Mouse (Mus musculus): Measurements from ENCODE around the gene Zc3h12d.
"Not testable (repeated sequence)": the region's sequence is repeated elsewhere in the genome, so short reads cannot be mapped to it uniquely, and the experiment has no call there.

The Zc3h12d gene

GRCm38 (mm10) chr10:7870571-7871315, 38.5 kb downstream of the Zc3h12d start:
- CTCF ChIA-PET, result interaction anchor here (0.6 kb wide), 2 partner anchors 39 to 263 kb away, joined by 5 to 6 read pairs; no protein-coding TSS in a partner anchor

DNA sequence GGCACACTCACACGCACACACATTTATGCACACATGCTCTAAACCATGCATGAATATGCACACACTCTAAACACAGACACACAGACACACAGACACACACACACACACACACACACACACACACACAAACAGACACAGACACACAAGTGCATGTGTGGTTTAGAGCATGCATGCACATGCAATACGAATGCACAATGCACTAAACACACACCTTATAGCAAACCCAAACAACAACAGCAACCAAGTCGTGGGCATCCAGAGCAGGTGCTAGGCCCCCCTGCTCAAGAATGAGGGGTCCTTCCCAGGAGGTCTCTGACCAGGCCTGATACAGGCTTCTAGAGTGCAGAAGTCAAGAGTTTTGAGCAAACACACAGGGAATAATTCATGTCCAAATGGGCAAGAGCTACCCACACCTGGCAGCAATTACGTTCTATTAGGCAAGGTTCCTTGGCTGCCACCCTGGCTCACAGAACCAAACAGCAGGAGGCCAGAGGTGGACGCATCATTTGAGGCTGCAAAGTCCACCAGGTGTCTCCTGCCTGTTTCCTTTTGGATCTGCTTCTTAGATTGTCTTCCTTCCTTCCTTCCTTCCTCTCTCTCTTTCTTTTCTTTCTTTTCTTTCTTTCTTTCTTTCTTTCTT, 39.2 kb downstream of the Zc3h12d start:
- CTCF ChIA-PET, result interaction anchor here (0.6 to 0.7 kb wide), 2 partner anchors 18 to 262 kb away, joined by 6 to 18 read pairs; no protein-coding TSS in a partner anchor

DNA sequence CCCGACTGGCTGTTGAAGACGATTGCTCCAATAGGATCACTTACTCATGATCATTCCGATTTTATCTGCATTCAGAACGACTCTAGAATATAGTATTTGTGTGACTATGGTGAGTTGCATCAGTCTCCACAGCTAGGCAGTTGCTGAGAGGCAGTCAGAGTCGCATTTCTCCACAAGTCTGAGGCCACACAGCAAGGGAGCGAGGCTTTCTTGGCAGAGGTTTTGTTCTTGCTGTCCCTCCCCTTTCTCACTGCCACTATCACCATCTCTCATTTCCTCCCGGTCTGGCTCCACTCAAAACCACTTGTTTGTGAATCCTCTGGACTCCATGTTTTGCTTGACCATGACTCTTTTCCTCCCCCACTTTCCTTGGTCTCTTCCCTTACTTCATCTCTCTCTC, 41.9 kb downstream of the Zc3h12d start:
- CTCF ChIA-PET, result no interaction called here

- CTCF ChIA-PET, result not testable (repeated sequence)
These were observed 48.0 kb downstream of the Zc3h12d start for GRCm38 (mm10) chr10:7880283-7880682.

- CTCF ChIA-PET, result no interaction called here
These were observed 49.7 kb downstream of the Zc3h12d start for GRCm38 (mm10) chr10:7881971-7882370.

- CTCF ChIA-PET, result no interaction called here
These were observed 51.3 kb downstream of the Zc3h12d start for GRCm38 (mm10) chr10:7883524-7883923.

- CTCF ChIA-PET, result no interaction called here
These were observed 56.1 kb downstream of the Zc3h12d start for GRCm38 (mm10) chr10:7888256-7888868.

DNA sequence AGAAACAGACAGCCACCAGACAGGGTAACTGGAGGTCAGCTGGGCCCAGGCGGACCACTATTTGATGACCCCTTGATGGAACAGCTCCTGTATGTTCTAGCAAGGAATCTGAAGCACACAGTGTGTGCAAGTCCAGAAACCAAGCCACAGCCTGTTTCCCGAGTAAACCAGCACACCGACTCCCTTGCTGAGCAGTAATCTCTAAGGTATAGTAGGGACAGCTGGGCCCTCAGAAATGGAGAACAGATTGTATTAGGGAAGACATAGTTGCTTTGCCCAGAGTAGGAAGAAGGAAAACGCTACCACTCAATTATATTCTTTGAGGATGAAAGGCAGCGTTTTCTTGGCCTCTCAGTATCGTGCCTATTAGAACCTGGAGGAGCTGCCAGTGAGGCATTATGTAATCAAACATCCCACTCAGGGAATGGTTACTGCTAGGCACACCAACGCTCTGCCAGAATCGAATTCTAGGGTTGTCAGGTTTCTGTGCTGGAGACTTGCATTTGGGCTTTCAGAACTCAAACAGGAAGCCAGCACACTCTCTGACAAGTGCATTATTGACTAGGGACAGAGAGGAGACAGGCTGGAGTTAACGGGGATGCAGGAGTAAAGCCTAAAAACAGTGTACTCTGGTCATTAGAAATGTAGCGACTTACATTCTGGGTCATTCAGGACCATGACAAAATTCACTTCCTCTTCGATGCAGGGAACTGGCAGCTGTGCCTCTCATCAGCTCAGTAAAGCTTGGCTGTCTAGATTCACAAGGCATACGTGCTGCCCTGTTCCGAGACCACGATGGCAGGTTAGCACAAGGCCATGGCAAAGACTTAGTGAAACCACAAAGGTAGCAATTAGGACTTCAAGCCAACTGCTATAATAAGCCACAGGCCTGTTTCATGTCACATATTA, 68.7 kb downstream of the Zc3h12d start:
- CTCF ChIA-PET, result no interaction called here

DNA sequence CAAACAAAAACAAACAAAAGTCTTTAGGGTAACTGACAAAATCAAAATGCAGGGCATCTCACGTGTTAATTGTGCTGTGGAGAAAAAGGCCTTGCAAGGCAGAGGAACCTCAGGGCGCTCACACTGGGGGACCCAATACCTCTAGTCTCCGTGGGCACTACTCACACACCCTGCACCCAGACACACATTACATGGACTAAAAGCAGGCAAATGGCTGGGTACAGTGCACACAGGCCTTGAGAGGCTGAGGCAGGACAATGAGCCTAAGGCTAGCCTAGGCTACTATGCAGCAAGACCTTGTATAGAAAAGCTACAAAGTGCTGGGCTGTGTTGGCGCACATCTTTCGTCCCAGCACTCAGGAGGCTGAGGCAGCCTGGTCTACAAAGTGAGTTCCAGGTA, 71.9 kb downstream of the Zc3h12d start:
- CTCF ChIA-PET, result no interaction called here

- CTCF ChIA-PET, result no interaction called here
These were observed 74.9 kb downstream of the Zc3h12d start for GRCm38 (mm10) chr10:7907151-7907550.

GRCm38 (mm10) chr10:7911268-7911667, 79.0 kb downstream of the Zc3h12d start:
- CTCF ChIA-PET, result no interaction called here
